In genomic region chr2:158047903-158048302, GRCm38 (mm10) we compare ENCODE assay signal across 9 mouse cellular contexts. TPM values are rescaled to one million over a fixed set of nuclear protein-coding genes. Genes with fewer than 3 reads are reported as not detected.
DNase-seq lines count a peak whose midpoint lies in the region; ATAC-seq and TF ChIP-seq lines count a peak whose summit lies in the region.
"Had no signal": no experiment of that assay in that cellular context is flagged by ENCODE, and none has a peak within 500 bp of the region (broad histone marks: within the 10 kb centered on the region; RNA-seq: fewer than 3 reads in every experiment).

No protein-coding gene starts in this region.

- peak; percentile 68 for DNase-seq in hindbrain, embryonic 11.5 days (ENCODE audit: low spot score)
- DNase-seq in CD8-positive naive resting alpha-beta T cell, adult 2 months (ENCODE audit: low read depth in 2 of 2, low spot score in 2 of 2) = peak; percentile 44 to 62
- peak; percentile 77 for DNase-seq in brain, adult 2 months (ENCODE audit: low read depth, low spot score)
- peak in 1 of 2 experiments; percentile 36 for DNase-seq in layer of hippocampus, adult 2 months (ENCODE audit: low spot score in 2 of 2)
- peak; percentile 67 for DNase-seq in mesoderm, embryonic 11.5 days (ENCODE audit: low read depth, low spot score)
- DNase-seq in thymus, postnatal 25 days = peak; percentile 62

- TF ChIP-seq CTCF in embryonic fibroblast, embryonic 13.5 days (IDR thresholded peaks at IDR 0.05; ENCODE audit: borderline replicate concordance, insufficient read depth, low read length) = peak; percentile 62; the same call in 1 of the 2 replicates
- TF ChIP-seq CTCF in layer of hippocampus, adult 2 months (conservative IDR thresholded peaks at IDR 0.05) = peak; percentile 83

- H3K9me3 ChIP-seq in hindbrain, embryonic 11.5 days (ENCODE audit: control insufficient read depth, low read length) = no peaks in the 10 kb centered on the region
- no peaks in the 10 kb centered on the region for H3K9me3 ChIP-seq in hindbrain, embryonic 16.5 days (ENCODE audit: control insufficient read depth, low read length)
- H3K9me3 ChIP-seq: limb, embryonic 15.5 days had no signal

- WGBS in hindbrain, embryonic 11.5 days = 75% methylated on average over 3 of the region's 3 CpGs
- 83% methylated on average over 3 of the region's 3 CpGs for WGBS in hindbrain, embryonic 16.5 days

- no peaks in the 10 kb centered on the region for H3K27me3 ChIP-seq in hindbrain, embryonic 11.5 days (ENCODE audit: control insufficient read depth, insufficient read depth, low read length)
- H3K27me3 ChIP-seq in hindbrain, embryonic 16.5 days (replicated peaks; ENCODE audit: control insufficient read depth, insufficient read depth, low read length) = no peaks in the 10 kb centered on the region
- H3K27me3 ChIP-seq: limb, embryonic 15.5 days had no signal

- no peak for TF ChIP-seq POLR2A in embryonic fibroblast, embryonic 13.5 days (IDR thresholded peaks at IDR 0.05; ENCODE audit: low read depth, low read length)

- no peaks in the 10 kb centered on the region for H3K4me1 ChIP-seq in hindbrain, embryonic 11.5 days (replicated peaks; ENCODE audit: control insufficient read depth, insufficient read depth, low read length)
- H3K4me1 ChIP-seq in hindbrain, embryonic 16.5 days (ENCODE audit: control insufficient read depth, insufficient read depth, low read depth, low read length) = no peaks in the 10 kb centered on the region
- no peaks in the 10 kb centered on the region for H3K4me1 ChIP-seq in embryonic fibroblast, embryonic 13.5 days (ENCODE audit: control insufficient read depth, insufficient read depth, low read length)
- H3K4me1 ChIP-seq: limb, embryonic 15.5 days had no signal

- H3K36me3 ChIP-seq in hindbrain, embryonic 11.5 days (ENCODE audit: control insufficient read depth, insufficient read depth, low read length) = peaks cover 10% of the 10 kb centered on the region; the same call in 1 of the 2 replicates
- H3K36me3 ChIP-seq in hindbrain, embryonic 16.5 days (ENCODE audit: control insufficient read depth, insufficient read depth, low read length) = peaks cover 16% of the 10 kb centered on the region

- H3K4me3 ChIP-seq in hindbrain, embryonic 11.5 days (ENCODE audit: low read depth, low read length) = no peak overlapping the region
- H3K4me3 ChIP-seq in hindbrain, embryonic 16.5 days (ENCODE audit: low read length) = no peak overlapping the region
- H3K4me3 ChIP-seq in embryonic fibroblast, embryonic 13.5 days (ENCODE audit: insufficient read depth, low read length) = no peak overlapping the region
- H3K4me3 ChIP-seq in layer of hippocampus, adult 2 months = no peak overlapping the region
- H3K4me3 ChIP-seq: limb, embryonic 15.5 days had no signal

- H3K9ac ChIP-seq in hindbrain, embryonic 11.5 days (ENCODE audit: low read depth, low read length) = no peak overlapping the region
- no peak overlapping the region for H3K9ac ChIP-seq in hindbrain, embryonic 16.5 days (ENCODE audit: low read depth, low read length)
- H3K9ac ChIP-seq: limb, embryonic 15.5 days had no signal

- no peak overlapping the region for H3K27ac ChIP-seq in hindbrain, embryonic 11.5 days (ENCODE audit: low read depth, low read length)
- H3K27ac ChIP-seq in hindbrain, embryonic 16.5 days (ENCODE audit: low read depth, low read length) = no peak overlapping the region
- H3K27ac ChIP-seq in embryonic fibroblast, embryonic 13.5 days (ENCODE audit: insufficient read depth, low read length) = no peak overlapping the region
- H3K27ac ChIP-seq in layer of hippocampus, adult 2 months = no peak overlapping the region
- H3K27ac ChIP-seq: limb, embryonic 15.5 days had no signal

- ATAC-seq in hindbrain, embryonic 11.5 days (ENCODE audit: low FRiP score) = no peak
- no peak for ATAC-seq in hindbrain, embryonic 16.5 days

- H3K4me2 ChIP-seq in hindbrain, embryonic 11.5 days (replicated peaks; ENCODE audit: low read depth, low read length) = no peak overlapping the region
- H3K4me2 ChIP-seq in hindbrain, embryonic 16.5 days (ENCODE audit: low read length) = no peak overlapping the region
- H3K4me2 ChIP-seq: limb, embryonic 15.5 days had no signal

RNA-seq across cellular contexts. Expression of gene Rprd1b, which starts 19.6 kb away (rescaled TPM):
- 56.2 and 67.4 TPM in 2 replicates for polyA plus RNA-seq in hindbrain, embryonic 11.5 days (2014; fragmentation: Nextera tagmentation; extraction: Ambion mirVana)
- polyA plus RNA-seq in hindbrain, embryonic 16.5 days (2015; fragmentation: Nextera tagmentation; extraction: Ambion mirVana) = 30.0 and 31.1 TPM in 2 replicates
- polyA plus RNA-seq in embryonic fibroblast, embryonic 13.5 days (2011; ENCODE audit: insufficient read length, low read depth, missing spikeins) = 20.8 and 24.1 TPM in 2 replicates
- 10 to 100 TPM; 48.9 to 57.2 TPM for total RNA-seq in layer of hippocampus, adult 2 months (2021)

RNA-seq across cellular contexts. Expression of gene Tti1, which starts 19.7 kb away (rescaled TPM):
- 21.9 and 22.7 TPM in 2 replicates for polyA plus RNA-seq in hindbrain, embryonic 11.5 days (2014; fragmentation: Nextera tagmentation; extraction: Ambion mirVana)
- 16.4 and 19.3 TPM in 2 replicates for polyA plus RNA-seq in hindbrain, embryonic 16.5 days (2015; fragmentation: Nextera tagmentation; extraction: Ambion mirVana)
- polyA plus RNA-seq in embryonic fibroblast, embryonic 13.5 days (2011; ENCODE audit: insufficient read length, low read depth, missing spikeins) = 18.2 and 20.6 TPM in 2 replicates
- total RNA-seq in layer of hippocampus, adult 2 months (2021) = 10 to 100 TPM; 21.1 to 23.6 TPM
